Mouse (Mus musculus) 416B (cell line): ENCODE data around the gene Sass6.
"Not testable (repeated sequence)": the region's sequence is repeated elsewhere in the genome, so short reads cannot be mapped to it uniquely, and the experiment has no call there.

Experiments used
- DNase-seq: peaks from one replicate; pipeline ENCODE4 v3.0.0; 2011; ENCODE audit warnings: low read depth

Gene Sass6

GRCm38 (mm10) chr3:116664281-116664680 lies 69.5 kb downstream of the Sass6 start:
- DNase-seq: not testable (repeated sequence)
